Mouse (Mus musculus) forebrain, embryonic 15.5 days (tissue): ENCODE measurements at regions not wholly inside any gene's neighbourhood (a gene's known extent, or its start where the extent isn't known, plus 50 kb on each side); places are given as distances from the start of the nearest gene placed in this dataset.

Experiments
- ATAC-seq: fragments of 200-750 bp; cut with Nextera tagmentation; replicated peaks from 2 replicates; pipeline ENCODE4 v1.8.0; 2017; ENCODE audit warnings: mild to moderate bottlenecking, moderate TSS enrichment, moderate library complexity
- H3K27ac ChIP-seq: fragments of 300-500 bp; sonication (generic); replicated peaks from 2 replicates; pipeline ENCODE4 v1.5.1; 2015; ENCODE audit warnings: mild to moderate bottlenecking, inconsistent platforms
- H3K27me3 ChIP-seq: fragments of 300-500 bp; sonication (generic); 2 replicates; pipeline ENCODE4 v1.6.1; 2015; ENCODE audit warnings: inconsistent platforms
- H3K36me3 ChIP-seq: fragments of 300-500 bp; sonication (generic); 2 replicates; pipeline ENCODE4 v1.6.1; 2015; ENCODE audit warnings: mild to moderate bottlenecking, inconsistent platforms
- H3K4me1 ChIP-seq: fragments of 300-500 bp; sonication (generic); 2 replicates; pipeline ENCODE4 v1.6.1; 2015; ENCODE audit warnings: inconsistent platforms
- H3K4me2 ChIP-seq: fragments of 300-500 bp; sonication (generic); replicated peaks from 2 replicates; pipeline ENCODE4 v1.6.1; 2015; ENCODE audit warnings: mild to moderate bottlenecking, inconsistent platforms
- H3K4me3 ChIP-seq: fragments of 300-500 bp; sonication (generic); 2 replicates; pipeline ENCODE4 v1.5.1; 2015; ENCODE audit warnings: mild to moderate bottlenecking, inconsistent platforms
- H3K9ac ChIP-seq: fragments of 300-500 bp; sonication (generic); replicated peaks from 2 replicates; pipeline ENCODE4 v1.6.1; 2015; ENCODE audit warnings: mild to moderate bottlenecking, inconsistent platforms
- H3K9me3 ChIP-seq: fragments of 300-500 bp; sonication (generic); 2 replicates; pipeline ENCODE4 v1.6.1; 2016; ENCODE audit warnings: inconsistent platforms
- WGBS: fragments of 180-500 bp; shearing (Covaris S2); methylation state at CpG from one replicate; pipeline ENCODE4 v1.1.7; 2015; ENCODE audit warnings: mixed read lengths; 5-methylcytosine and 5-hydroxymethylcytosine counted together

GRCm38 (mm10) chr13:28665150-28665549, 288.4 kb downstream of the Sox4 start:
- ATAC-seq = no peak
- peak overlapping the region; percentile 72 for H3K27ac ChIP-seq
- H3K4me1 ChIP-seq = peaks cover 29% of the 10 kb centered on the region
- whole genome bisulfite sequencing = 24% methylated on average over 5 of the region's 5 CpGs
- no peaks in the 10 kb centered on the region for H3K36me3 ChIP-seq
- no peaks in the 10 kb centered on the region for H3K27me3 ChIP-seq
- H3K9ac ChIP-seq = no peak overlapping the region
- no peaks in the 10 kb centered on the region for H3K9me3 ChIP-seq
- H3K4me3 ChIP-seq = no peak overlapping the region
- no peak overlapping the region for H3K4me2 ChIP-seq

- Histone ChIP-seq H3K4me2 (no peak overlapping the region), H3K27ac (peak overlapping the region; percentile 72), H3K36me3 (no peaks in the 10 kb centered on the region), H3K4me3 (no peak overlapping the region), H3K27me3 (no peaks in the 10 kb centered on the region), H3K4me1 (peaks cover 29% of the 10 kb centered on the region), H3K9me3 (no peaks in the 10 kb centered on the region), H3K9ac (no peak overlapping the region)
- ATAC-seq = peak; percentile 18; the same call in 1 of the 2 replicates
- 41% methylated on average over 4 of the region's 4 CpGs for WGBS
These were observed 288.8 kb downstream of the Sox4 start for GRCm38 (mm10) chr13:28664698-28665097.

- no peak overlapping the region for H3K4me2 ChIP-seq
These were observed 289.4 kb downstream of the Sox4 start for GRCm38 (mm10) chr13:28663950-28664681.

GRCm38 (mm10) chr13:28663459-28663858, 290.1 kb downstream of the Sox4 start:
- ATAC-seq = no peak
- WGBS = 10% methylated on average over 5 of the region's 5 CpGs
- H3K4me3 ChIP-seq = no peak overlapping the region
- H3K36me3 ChIP-seq = no peaks in the 10 kb centered on the region
- H3K9ac ChIP-seq = no peak overlapping the region
- H3K9me3 ChIP-seq = no peaks in the 10 kb centered on the region
- no peaks in the 10 kb centered on the region for H3K27me3 ChIP-seq
- peaks cover 29% of the 10 kb centered on the region for H3K4me1 ChIP-seq
- no peak overlapping the region for H3K4me2 ChIP-seq
- H3K27ac ChIP-seq = 0 out of 2 replicates have a peak overlapping the region, but pooled peaks have one; percentile 20

More at GRCm38 (mm10) chr13:28663950-28664681, 289.4 kb downstream of the Sox4 start:
- H3K4me3 ChIP-seq = no peak overlapping the region
- H3K36me3 ChIP-seq = no peaks in the 10 kb centered on the region
- peak; percentile 63 for ATAC-seq
- WGBS = 11% methylated on average over 7 of the region's 7 CpGs
- peaks cover 29% of the 10 kb centered on the region for H3K4me1 ChIP-seq
- peak overlapping the region; percentile 72 for H3K27ac ChIP-seq
- H3K9me3 ChIP-seq = no peaks in the 10 kb centered on the region
- no peak overlapping the region for H3K9ac ChIP-seq
- H3K27me3 ChIP-seq = no peaks in the 10 kb centered on the region

GRCm38 (mm10) chr13:28662316-28662752, 291.2 kb downstream of the Sox4 start:
- no peak overlapping the region for H3K9ac ChIP-seq
- ATAC-seq = no peak
- no peak overlapping the region for H3K27ac ChIP-seq
- no peak overlapping the region for H3K4me3 ChIP-seq
- H3K4me1 ChIP-seq = peaks cover 29% of the 10 kb centered on the region
- no peaks in the 10 kb centered on the region for H3K36me3 ChIP-seq
- no peaks in the 10 kb centered on the region for H3K9me3 ChIP-seq
- WGBS = 87% methylated on average over 3 of the region's 3 CpGs
- no peak overlapping the region for H3K4me2 ChIP-seq
- no peaks in the 10 kb centered on the region for H3K27me3 ChIP-seq

- H3K27me3 ChIP-seq = no peaks in the 10 kb centered on the region
- no peaks in the 10 kb centered on the region for H3K9me3 ChIP-seq
- H3K27ac ChIP-seq = no peak overlapping the region
- H3K4me1 ChIP-seq = peaks cover 20% of the 10 kb centered on the region
- no peak for ATAC-seq
- no peak overlapping the region for H3K4me3 ChIP-seq
- H3K9ac ChIP-seq = no peak overlapping the region
- 85% methylated on average over 2 of the region's 2 CpGs for WGBS
- H3K4me2 ChIP-seq = no peak overlapping the region
- H3K36me3 ChIP-seq = no peaks in the 10 kb centered on the region
These were observed 293.4 kb downstream of the Sox4 start for GRCm38 (mm10) chr13:28660151-28660550.

- Histone ChIP-seq H3K4me1 (peaks cover 11% of the 10 kb centered on the region), H3K27me3 (no peaks in the 10 kb centered on the region), H3K27ac (no peak overlapping the region), H3K9ac (no peak overlapping the region), H3K9me3 (no peaks in the 10 kb centered on the region), H3K4me3 (no peak overlapping the region), H3K36me3 (no peaks in the 10 kb centered on the region), H3K4me2 (no peak overlapping the region)
- 78% methylated on average over 5 of the region's 5 CpGs for WGBS
- no peak for ATAC-seq
These were observed 294.9 kb downstream of the Sox4 start for GRCm38 (mm10) chr13:28658652-28659051.

GRCm38 (mm10) chr13:28654883-28655282, 298.6 kb downstream of the Sox4 start:
- no peaks in the 10 kb centered on the region for H3K36me3 ChIP-seq
- no peak overlapping the region for H3K27ac ChIP-seq
- H3K4me3 ChIP-seq = no peak overlapping the region
- no peak for ATAC-seq
- H3K27me3 ChIP-seq = no peaks in the 10 kb centered on the region
- H3K4me2 ChIP-seq = no peak overlapping the region
- no peaks in the 10 kb centered on the region for H3K9me3 ChIP-seq
- H3K9ac ChIP-seq = no peak overlapping the region
- H3K4me1 ChIP-seq = peaks cover 28% of the 10 kb centered on the region

- H3K9me3 ChIP-seq = no peaks in the 10 kb centered on the region
- H3K27ac ChIP-seq = no peak overlapping the region
- H3K9ac ChIP-seq = no peak overlapping the region
- no peaks in the 10 kb centered on the region for H3K36me3 ChIP-seq
- H3K27me3 ChIP-seq = no peaks in the 10 kb centered on the region
- ATAC-seq = no peak
- H3K4me1 ChIP-seq = peaks cover 28% of the 10 kb centered on the region
- H3K4me3 ChIP-seq = no peak overlapping the region
- WGBS = 75% methylated on average over 4 of the region's 4 CpGs
- H3K4me2 ChIP-seq = no peak overlapping the region
These were observed 300.2 kb downstream of the Sox4 start for GRCm38 (mm10) chr13:28653362-28653761.

- H3K9ac ChIP-seq = no peak overlapping the region
- H3K4me2 ChIP-seq = no peak overlapping the region
- H3K9me3 ChIP-seq = no peaks in the 10 kb centered on the region
- H3K27ac ChIP-seq = peak overlapping the region; percentile 35; the same call in 1 of the 2 replicates
- H3K4me1 ChIP-seq = peaks cover 28% of the 10 kb centered on the region
- no peaks in the 10 kb centered on the region for H3K36me3 ChIP-seq
- peak; percentile 92 for ATAC-seq
- no peaks in the 10 kb centered on the region for H3K27me3 ChIP-seq
- 58% methylated on average over 2 of the region's 2 CpGs for WGBS
- no peak overlapping the region for H3K4me3 ChIP-seq
These were observed 301.7 kb downstream of the Sox4 start for GRCm38 (mm10) chr13:28651810-28652209.

GRCm38 (mm10) chr13:28645881-28646280, 307.6 kb downstream of the Sox4 start:
- H3K4me1 ChIP-seq = peaks cover 1% of the 10 kb centered on the region; the same call in 1 of the 2 replicates
- no peaks in the 10 kb centered on the region for H3K27me3 ChIP-seq
- H3K27ac ChIP-seq = no peak overlapping the region
- H3K9me3 ChIP-seq = no peaks in the 10 kb centered on the region
- no peaks in the 10 kb centered on the region for H3K36me3 ChIP-seq
- WGBS = 98% methylated on average over 4 of the region's 4 CpGs
- H3K4me3 ChIP-seq = no peak overlapping the region
- ATAC-seq = no peak
- no peak overlapping the region for H3K9ac ChIP-seq
- no peak overlapping the region for H3K4me2 ChIP-seq

- Histone ChIP-seq H3K9me3 (no peaks in the 10 kb centered on the region), H3K9ac (no peak overlapping the region), H3K4me1 (no peaks in the 10 kb centered on the region), H3K27me3 (no peaks in the 10 kb centered on the region), H3K36me3 (no peaks in the 10 kb centered on the region), H3K27ac (no peak overlapping the region), H3K4me2 (no peak overlapping the region), H3K4me3 (no peak overlapping the region)
- ATAC-seq = peak; percentile 64; the same call in 1 of the 2 replicates
- WGBS = 70% methylated on average over 3 of the region's 3 CpGs
These were observed 308.5 kb downstream of the Sox4 start for GRCm38 (mm10) chr13:28644846-28645574.
